Mouse (Mus musculus): ENCODE measurements around the gene Stambp.

The Stambp gene

GRCm38 (mm10) chr6:83507168-83507546 is 65.4 kb downstream of the Stambp start:
- in situ Hi-C loops (cut with MboI; ENCODE audit: low pct_unique_long_range_greater_than_20kb in 1 of 2, low sequenced_read_pairs in 2 of 2, unreplicated experiment in 1 of 2): loop anchor here in 1 of 2 experiments (10.0 kb wide), 1 partner anchor 152 kb away; no protein-coding TSS in a partner anchor

DNA sequence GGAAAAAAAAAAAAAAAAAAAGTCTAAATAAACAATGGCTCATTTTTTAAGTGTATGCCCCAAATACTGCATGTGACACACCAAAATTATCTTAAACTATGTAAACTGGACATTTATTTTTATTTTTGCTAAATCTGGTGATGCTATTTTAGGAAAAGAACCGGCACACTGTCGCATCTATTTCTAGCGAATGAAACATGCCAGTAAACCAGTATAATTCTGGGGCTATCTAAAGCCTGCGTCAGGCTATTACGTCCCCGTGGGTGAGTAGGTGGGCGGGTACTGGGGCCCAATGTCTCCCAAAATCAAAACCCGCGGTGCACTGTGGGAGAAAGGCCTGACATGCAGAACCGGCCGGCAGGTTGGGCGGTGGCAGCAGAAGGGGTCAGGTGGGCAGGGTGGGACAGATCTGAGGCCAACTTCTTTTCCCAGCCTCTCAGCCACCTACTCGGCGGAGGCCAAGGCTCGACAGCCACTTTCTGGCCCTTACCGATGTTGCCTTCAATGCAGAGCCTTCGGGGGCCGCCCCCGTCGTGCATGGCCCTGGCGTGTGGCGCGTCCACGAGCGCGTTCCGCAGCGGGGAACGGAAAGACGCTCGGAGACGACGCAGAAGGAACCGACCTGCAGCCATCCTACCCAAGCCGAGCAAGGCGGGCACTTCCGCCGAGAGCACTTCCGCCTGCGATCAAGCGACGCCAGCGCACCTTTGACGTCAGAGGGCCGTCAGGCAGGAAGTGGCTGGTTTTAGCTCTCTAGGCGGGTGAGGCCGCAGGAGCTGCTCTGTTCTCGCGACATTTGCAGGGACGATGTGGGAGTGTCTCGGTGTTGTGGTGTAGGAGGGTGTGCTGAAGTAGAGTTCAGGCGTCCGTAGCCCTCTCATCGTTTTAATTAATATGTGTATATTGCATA is 66.0 kb downstream of the Stambp start, which contains the start of gene Dguok:
Gene Dguok, minus strand, starts transcription at position 712 of the 910 bp plus-strand sequence.
- in situ Hi-C loops (cut with MboI; ENCODE audit: low pct_unique_long_range_greater_than_20kb in 1 of 2, low sequenced_read_pairs in 2 of 2, unreplicated experiment in 1 of 2): loop anchor here in 1 of 2 experiments (10.0 kb wide), 1 partner anchor 152 kb away; no protein-coding TSS in a partner anchor

DNA sequence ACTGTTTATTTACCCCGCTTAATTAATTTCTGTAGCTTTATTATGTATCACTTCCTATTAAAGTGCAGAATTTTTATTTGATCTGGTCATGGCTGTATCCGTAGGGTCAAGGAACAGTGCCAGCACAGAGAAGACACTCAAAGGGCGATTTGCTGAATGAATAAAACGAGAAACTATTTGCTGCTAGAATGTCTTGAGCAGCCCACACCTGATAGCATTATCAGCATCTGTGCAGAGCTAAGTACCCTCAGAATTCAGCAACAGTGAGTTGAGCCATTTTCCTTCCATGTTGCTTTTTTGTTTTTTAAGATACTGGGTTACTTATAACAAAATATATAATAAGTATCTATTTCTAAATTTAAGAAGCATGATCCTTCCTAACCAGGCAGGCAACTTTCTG is 67.0 kb downstream of the Stambp start:
- in situ Hi-C loops (cut with MboI; ENCODE audit: low pct_unique_long_range_greater_than_20kb in 1 of 2, low sequenced_read_pairs in 2 of 2, unreplicated experiment in 1 of 2): loop anchor here in 1 of 2 experiments (10.0 kb wide), 1 partner anchor 151 kb away; no protein-coding TSS in a partner anchor

GRCm38 (mm10) chr6:83503361-83503760 is 69.2 kb downstream of the Stambp start:
- in situ Hi-C loops (cut with MboI; ENCODE audit: low pct_unique_long_range_greater_than_20kb in 1 of 2, low sequenced_read_pairs in 2 of 2, unreplicated experiment in 1 of 2): loop anchor here in 1 of 2 experiments (10.0 kb wide), 1 partner anchor 149 kb away; no protein-coding TSS in a partner anchor

DNA sequence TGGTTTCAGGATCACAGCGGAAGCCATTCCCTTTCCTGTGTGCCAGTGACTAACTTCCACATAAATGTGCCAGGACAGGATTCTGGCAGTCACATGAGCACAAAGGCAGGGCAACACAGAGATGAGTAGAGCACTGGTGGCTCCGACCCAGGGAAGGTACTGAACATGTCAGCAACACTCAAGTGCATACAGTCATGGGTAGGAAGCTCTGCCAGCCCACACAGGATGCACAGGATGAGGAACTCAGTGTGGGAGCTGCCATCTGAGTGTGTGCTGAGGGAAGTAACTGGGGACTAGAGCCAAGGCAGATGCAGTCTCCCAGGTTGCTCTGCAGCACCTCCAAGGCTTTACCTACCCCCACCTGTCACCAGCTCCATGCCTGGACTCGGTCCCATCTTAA is 69.9 kb downstream of the Stambp start:
- in situ Hi-C loops (cut with MboI; ENCODE audit: low pct_unique_long_range_greater_than_20kb in 1 of 2, low sequenced_read_pairs in 2 of 2, unreplicated experiment in 1 of 2): loop anchor here in 1 of 2 experiments (10.0 kb wide), 1 partner anchor 148 kb away; no protein-coding TSS in a partner anchor

- in situ Hi-C loops (cut with MboI; ENCODE audit: low pct_unique_long_range_greater_than_20kb in 1 of 2, low sequenced_read_pairs in 2 of 2, unreplicated experiment in 1 of 2): loop anchor here in 1 of 2 experiments (10.0 kb wide), 1 partner anchor 147 kb away; no protein-coding TSS in a partner anchor
These were observed 70.8 kb downstream of the Stambp start for GRCm38 (mm10) chr6:83501524-83502310.

GRCm38 (mm10) chr6:83500462-83500861 is 72.1 kb downstream of the Stambp start:
- in situ Hi-C loops (cut with MboI; ENCODE audit: low pct_unique_long_range_greater_than_20kb in 1 of 2, low sequenced_read_pairs in 2 of 2, unreplicated experiment in 1 of 2): loop anchor here in 1 of 2 experiments (10.0 kb wide), 1 partner anchor 146 kb away; no protein-coding TSS in a partner anchor

- in situ Hi-C loops (cut with MboI; ENCODE audit: low pct_unique_long_range_greater_than_20kb in 1 of 2, low sequenced_read_pairs in 2 of 2, unreplicated experiment in 1 of 2): no loop called here
These were observed 73.5 kb downstream of the Stambp start for GRCm38 (mm10) chr6:83499078-83499477.

- in situ Hi-C loops (cut with MboI; ENCODE audit: low pct_unique_long_range_greater_than_20kb in 1 of 2, low sequenced_read_pairs in 2 of 2, unreplicated experiment in 1 of 2): no loop called here
These were observed 75.5 kb downstream of the Stambp start for GRCm38 (mm10) chr6:83496753-83497710.

DNA sequence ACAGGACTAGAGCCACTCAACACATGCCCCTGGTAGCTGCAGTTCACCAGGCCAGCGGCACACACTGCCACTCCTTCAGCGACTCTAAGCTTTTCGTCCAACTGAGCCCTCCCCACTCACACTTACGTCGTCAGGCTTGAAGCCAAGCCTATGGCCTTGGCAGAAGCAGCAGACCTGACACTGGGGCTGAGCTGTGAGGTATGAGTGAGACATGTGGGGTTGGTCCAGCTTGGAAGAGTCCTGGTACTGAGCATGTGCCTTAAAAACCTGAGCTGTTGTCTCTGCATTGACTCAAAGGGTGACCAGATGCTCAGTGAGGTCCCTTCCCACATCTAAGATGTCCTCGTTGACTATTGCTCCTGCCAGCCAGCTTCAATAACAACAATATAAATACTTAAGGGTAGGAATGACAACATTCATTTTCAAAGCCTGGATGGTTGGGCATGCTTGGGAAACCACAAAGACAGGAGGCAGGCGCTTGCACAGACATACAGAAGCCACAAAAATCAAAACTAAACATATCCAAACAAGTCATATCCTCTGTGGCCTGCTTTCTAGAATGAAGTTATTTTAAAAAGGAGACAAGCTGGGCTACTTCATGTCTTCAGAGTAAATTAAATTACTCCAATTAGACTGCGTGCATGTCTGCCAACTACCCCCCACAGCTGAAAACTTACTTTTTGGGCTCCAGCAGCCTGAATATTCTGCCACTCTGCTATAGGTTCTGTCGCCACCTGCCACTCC is 76.3 kb downstream of the Stambp start:
- in situ Hi-C loops (cut with MboI; ENCODE audit: low pct_unique_long_range_greater_than_20kb in 1 of 2, low sequenced_read_pairs in 2 of 2, unreplicated experiment in 1 of 2): no loop called here

All from mouse embryonic stem cell (cell line).